Mouse (Mus musculus): ENCODE measurements around the gene Tmem238. TPM values are rescaled to one million over a fixed set of nuclear protein-coding genes. Genes with fewer than 3 reads are reported as not detected.
"Not testable (repeated sequence)": the region's sequence is repeated elsewhere in the genome, so short reads cannot be mapped to it uniquely, and the experiment has no call there.

The Tmem238 gene
- polyA plus RNA-seq, 1 experiment from 2014 or later, result 14.3 TPM

DNA sequence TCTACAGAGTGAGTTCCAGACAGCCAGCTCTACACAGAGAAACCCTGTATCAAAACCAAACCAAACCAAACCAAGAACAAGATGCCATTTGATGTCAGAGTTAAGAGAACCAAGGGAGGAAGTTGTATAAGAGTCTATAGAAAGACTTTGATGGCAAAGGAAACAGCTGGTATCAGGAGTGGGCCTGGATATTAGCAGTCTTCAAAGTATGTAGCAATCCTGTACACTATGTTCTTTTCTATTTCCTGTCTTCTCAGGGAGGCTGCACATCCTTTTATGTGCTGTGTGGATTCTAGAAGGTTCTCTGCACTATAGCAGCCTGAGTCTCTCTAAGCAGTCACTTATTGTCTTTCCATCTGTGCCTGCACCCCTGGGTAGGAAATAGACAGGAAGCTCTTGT lies 27.1 kb upstream of the Tmem238 start:
- Histone ChIP-seq H3K9ac (replicated peaks; ENCODE audit: low read length) (no peak overlapping the region), H3K36me3 (ENCODE audit: insufficient read depth, low read length) (no peaks in the 10 kb centered on the region), H3K4me3 (ENCODE audit: low read length) (no peak overlapping the region), H3K9me3 (ENCODE audit: low read length) (no peaks in the 10 kb centered on the region), H3K4me2 (replicated peaks; ENCODE audit: low read depth, low read length) (no peak overlapping the region), H3K27ac (ENCODE audit: low read length) (no peak overlapping the region), H3K27me3 (ENCODE audit: insufficient read depth, low read length) (no peaks in the 10 kb centered on the region), H3K4me1 (ENCODE audit: insufficient read depth, low read length) (peaks cover 5% of the 10 kb centered on the region; the same call in 1 of the 2 replicates)
- no peak for ATAC-seq (ENCODE audit: low FRiP score, low TSS enrichment)

DNA sequence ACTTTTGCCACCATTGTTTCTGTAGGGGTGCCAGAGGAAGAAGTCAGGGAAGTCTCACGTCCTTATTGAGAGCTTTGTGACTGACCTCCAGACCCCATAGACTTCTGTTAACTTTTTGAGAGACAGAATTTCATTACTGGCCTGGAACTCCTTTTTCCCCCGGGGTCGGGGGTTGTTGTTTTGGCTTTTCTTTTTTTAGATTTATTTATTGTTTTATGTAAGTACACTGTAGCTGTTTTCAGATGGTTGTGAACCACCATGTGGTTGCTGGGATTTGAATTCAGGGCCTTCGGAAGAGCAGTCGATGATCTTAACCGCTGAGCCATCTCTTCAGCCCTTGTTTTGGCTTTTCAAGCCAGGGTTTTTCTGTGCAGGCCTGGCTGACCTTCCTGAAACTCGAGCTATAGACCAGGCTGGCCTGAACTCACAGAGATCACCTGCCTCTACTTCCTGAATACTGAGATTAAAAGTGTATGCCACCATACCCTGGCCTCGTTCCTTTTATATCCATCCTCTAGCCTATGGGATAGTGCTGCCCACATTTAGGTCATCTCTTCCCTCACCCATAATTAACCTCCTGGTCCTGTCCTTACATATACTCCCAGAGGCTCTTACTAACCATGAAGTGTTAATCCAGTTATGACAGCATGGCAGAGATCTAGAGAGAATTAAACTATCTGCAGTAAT lies 23.8 kb upstream of the Tmem238 start:
- Histone ChIP-seq H3K9ac (replicated peaks; ENCODE audit: low read length) (peak overlapping the region; percentile 81), H3K4me3 (ENCODE audit: low read length) (peak overlapping the region; percentile 100), H3K4me2 (replicated peaks; ENCODE audit: low read depth, low read length) (peak overlapping the region; percentile 77), H3K27me3 (ENCODE audit: insufficient read depth, low read length) (no peaks in the 10 kb centered on the region), H3K9me3 (ENCODE audit: low read length) (no peaks in the 10 kb centered on the region), H3K36me3 (ENCODE audit: insufficient read depth, low read length) (peaks cover 21% of the 10 kb centered on the region), H3K4me1 (ENCODE audit: insufficient read depth, low read length) (peaks cover 28% of the 10 kb centered on the region), H3K27ac (ENCODE audit: low read length) (peak overlapping the region; percentile 95)
- ATAC-seq (ENCODE audit: low FRiP score, low TSS enrichment), result no peak
- WGBS, result 22% methylated on average over 8 of the region's 8 CpGs

DNA sequence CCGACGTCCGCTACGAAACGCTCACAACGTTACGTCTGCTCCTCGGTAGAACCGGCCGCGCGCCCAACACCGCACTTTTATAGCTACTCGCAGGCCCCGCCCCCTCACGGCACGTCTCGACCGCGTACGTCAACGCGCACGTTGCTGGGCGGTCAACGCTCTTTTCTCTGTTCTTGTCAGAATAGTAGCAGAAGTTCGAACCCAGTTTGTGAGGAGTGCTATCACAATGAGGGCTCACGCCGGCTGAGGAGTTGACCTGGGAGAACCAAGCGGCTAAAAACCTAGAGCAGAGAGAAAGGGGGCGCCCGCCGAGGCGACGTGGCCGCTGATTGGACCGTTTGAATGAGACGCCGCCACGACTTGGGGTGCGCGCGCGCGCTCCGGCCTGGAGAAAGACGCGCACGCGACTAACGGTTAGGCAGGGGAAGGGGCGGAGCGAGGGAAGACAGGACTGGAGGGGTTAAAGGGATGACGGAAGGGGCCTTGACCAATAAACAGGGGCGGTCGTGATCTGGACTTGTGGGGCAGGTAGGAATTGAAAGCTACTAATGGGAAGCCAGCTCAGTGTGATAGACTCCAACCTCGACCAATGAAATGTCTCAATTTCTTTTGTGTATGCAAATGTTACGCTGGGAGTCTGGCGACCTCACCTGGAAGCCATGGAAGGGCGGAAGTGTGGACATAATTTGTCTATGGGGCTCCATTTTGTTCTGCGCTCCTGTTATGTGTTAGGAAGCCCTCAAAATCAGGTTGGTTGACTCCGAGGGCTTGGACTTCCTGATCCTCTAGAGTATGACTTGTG lies 23.0 kb upstream of the Tmem238 start, which contains the start of gene Ube2s:
Ube2s (minus strand) TSS at position 288 of the 802 bp plus-strand sequence.
- Histone ChIP-seq H3K36me3 (ENCODE audit: insufficient read depth, low read length) (peaks cover 25% of the 10 kb centered on the region), H3K4me2 (replicated peaks; ENCODE audit: low read depth, low read length) (peak within 1 kb of the TSS; percentile 81), H3K27me3 (ENCODE audit: insufficient read depth, low read length) (no peaks in the 10 kb centered on the region), H3K4me1 (ENCODE audit: insufficient read depth, low read length) (peaks cover 28% of the 10 kb centered on the region), H3K9ac (replicated peaks; ENCODE audit: low read length) (peak within 1 kb of the TSS; percentile 99), H3K9me3 (ENCODE audit: low read length) (no peaks in the 10 kb centered on the region), H3K27ac (ENCODE audit: low read length) (peak within 1 kb of the TSS; percentile 95), H3K4me3 (ENCODE audit: low read length) (peak within 1 kb of the TSS; percentile 100)
- peak; percentile 99 for ATAC-seq (ENCODE audit: low FRiP score, low TSS enrichment)
- WGBS, result under 1% methylated on average over 62 of the region's 62 CpGs

DNA sequence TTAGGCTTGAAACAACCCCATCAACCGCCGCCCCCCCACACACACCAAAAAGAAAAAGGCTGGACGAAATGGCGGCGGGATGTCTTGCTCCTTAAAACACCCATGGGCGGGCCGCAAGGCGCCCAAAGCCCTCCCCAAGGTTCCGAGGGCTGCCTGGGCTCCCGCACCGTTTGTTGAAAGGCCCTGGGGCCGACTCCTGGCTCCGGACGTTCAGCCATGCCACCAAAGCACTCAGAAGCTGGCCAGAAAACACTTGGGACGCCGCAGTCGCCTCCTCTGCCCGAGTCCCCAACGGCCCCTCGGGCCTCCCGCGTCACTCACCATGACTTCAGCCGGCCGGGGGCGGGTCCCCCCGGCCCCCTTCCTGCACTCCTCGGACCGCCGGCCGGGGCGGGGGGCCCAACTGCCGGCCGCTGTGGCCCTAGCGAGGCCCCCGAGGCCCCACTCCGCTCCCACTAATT lies 22.4 kb upstream of the Tmem238 start:
- ATAC-seq (ENCODE audit: low FRiP score, low TSS enrichment), result no peak
- Histone ChIP-seq H3K4me2 (replicated peaks; ENCODE audit: low read depth, low read length) (peak overlapping the region; percentile 81), H3K9ac (replicated peaks; ENCODE audit: low read length) (peak overlapping the region; percentile 99), H3K4me1 (ENCODE audit: insufficient read depth, low read length) (peaks cover 28% of the 10 kb centered on the region), H3K9me3 (ENCODE audit: low read length) (no peaks in the 10 kb centered on the region), H3K27ac (ENCODE audit: low read length) (peak overlapping the region; percentile 95), H3K4me3 (ENCODE audit: low read length) (peak overlapping the region; percentile 100), H3K36me3 (ENCODE audit: insufficient read depth, low read length) (peaks cover 31% of the 10 kb centered on the region), H3K27me3 (ENCODE audit: insufficient read depth, low read length) (no peaks in the 10 kb centered on the region)
- WGBS, result 0% methylated on average over 26 of the region's 36 CpGs

DNA sequence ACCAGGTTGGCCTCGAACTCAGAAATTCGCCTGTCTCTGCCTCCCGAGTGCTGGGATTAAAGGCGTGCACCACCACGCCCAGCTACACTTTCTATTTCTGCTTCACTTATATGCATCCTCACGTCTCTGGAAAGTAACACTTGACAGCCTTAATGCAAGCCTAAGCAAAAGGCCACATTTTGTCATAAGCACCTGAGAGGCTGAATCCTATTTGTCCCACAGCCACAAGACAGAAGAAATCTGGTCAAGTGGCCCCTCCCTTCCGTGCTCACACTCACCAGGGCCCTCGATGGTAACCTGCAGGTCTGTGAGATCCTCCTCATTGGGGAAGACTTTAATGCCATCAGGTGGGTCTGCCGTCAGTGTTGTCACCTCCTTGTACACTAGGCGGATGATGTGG lies 21.7 kb upstream of the Tmem238 start:
- Histone ChIP-seq H3K4me1 (ENCODE audit: insufficient read depth, low read length) (peaks cover 28% of the 10 kb centered on the region), H3K4me2 (replicated peaks; ENCODE audit: low read depth, low read length) (peak overlapping the region; percentile 81), H3K36me3 (ENCODE audit: insufficient read depth, low read length) (peaks cover 38% of the 10 kb centered on the region), H3K4me3 (ENCODE audit: low read length) (peak overlapping the region; percentile 100), H3K9ac (replicated peaks; ENCODE audit: low read length) (peak overlapping the region; percentile 99)
- H3K27me3 ChIP-seq (ENCODE audit: insufficient read depth, low read length); H3K9me3 ChIP-seq (ENCODE audit: low read length); H3K27ac ChIP-seq (ENCODE audit: low read length); ATAC-seq (ENCODE audit: low FRiP score, low TSS enrichment): not testable (repeated sequence)
- 34% methylated on average over 10 of the region's 10 CpGs for WGBS

DNA sequence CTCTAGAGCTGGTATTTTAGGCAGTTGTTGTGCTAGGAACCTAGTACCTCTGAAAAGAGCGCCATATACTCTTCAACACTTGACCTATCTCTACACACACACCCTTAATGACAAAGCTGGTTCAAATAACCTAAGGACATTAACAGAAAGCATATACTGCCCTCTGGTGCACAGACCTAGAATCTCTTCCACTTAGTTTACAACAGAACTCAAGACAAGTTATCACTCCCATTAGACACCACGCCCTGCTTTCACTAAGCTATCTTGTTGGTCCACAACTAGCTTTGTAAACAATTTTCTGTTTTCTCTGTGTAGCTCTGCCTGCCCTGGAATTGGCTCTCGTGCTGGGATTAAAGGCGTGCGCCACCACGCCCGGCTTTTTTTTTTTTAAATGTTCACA lies 17.3 kb upstream of the Tmem238 start:
- no peak for ATAC-seq (ENCODE audit: low FRiP score, low TSS enrichment)
- H3K9me3 ChIP-seq (ENCODE audit: low read length), result no peaks in the 10 kb centered on the region
- H3K36me3 ChIP-seq (ENCODE audit: insufficient read depth, low read length), result peaks cover 51% of the 10 kb centered on the region

DNA sequence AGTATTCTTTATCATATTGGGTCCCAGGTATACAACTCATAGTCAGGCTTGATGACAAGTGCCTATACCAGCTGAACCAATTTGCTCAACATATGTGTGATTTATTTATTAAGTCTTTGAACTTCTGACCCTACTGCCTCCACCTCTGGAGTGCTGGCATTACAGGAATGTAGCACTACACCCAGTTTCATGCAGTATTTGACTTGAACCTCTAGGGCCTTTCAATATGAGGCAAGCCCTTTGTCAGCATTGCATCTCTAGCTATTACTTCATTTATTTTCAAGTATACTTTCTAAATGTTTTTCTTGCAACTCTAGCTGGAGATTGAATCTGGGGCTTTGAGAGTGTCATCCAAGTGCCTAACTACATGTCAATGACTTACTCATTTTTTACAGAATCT lies 12.8 kb upstream of the Tmem238 start:
- peaks cover 29% of the 10 kb centered on the region for H3K36me3 ChIP-seq (ENCODE audit: insufficient read depth, low read length)
- H3K9me3 ChIP-seq (ENCODE audit: low read length), result no peaks in the 10 kb centered on the region
- no peak for ATAC-seq (ENCODE audit: low FRiP score, low TSS enrichment)
- no peak overlapping the region for H3K4me3 ChIP-seq (ENCODE audit: low read length)
- H3K4me1 ChIP-seq (ENCODE audit: insufficient read depth, low read length), result 0 out of 2 replicates have a peak, but pooled peaks cover 3% of the 10 kb centered on the region
- no peaks in the 10 kb centered on the region for H3K27me3 ChIP-seq (ENCODE audit: insufficient read depth, low read length)
- no peak overlapping the region for H3K27ac ChIP-seq (ENCODE audit: low read length)
- H3K9ac ChIP-seq (replicated peaks; ENCODE audit: low read length), result no peak overlapping the region
- H3K4me2 ChIP-seq (replicated peaks; ENCODE audit: low read depth, low read length), result no peak overlapping the region

More for the DNA sequence above, 17.3 kb upstream of the Tmem238 start:
- no peak overlapping the region for H3K4me2 ChIP-seq (replicated peaks; ENCODE audit: low read depth, low read length)
- H3K4me1 ChIP-seq (ENCODE audit: insufficient read depth, low read length), result peaks cover 26% of the 10 kb centered on the region
- H3K27me3 ChIP-seq (ENCODE audit: insufficient read depth, low read length), result no peaks in the 10 kb centered on the region
- no peak overlapping the region for H3K27ac ChIP-seq (ENCODE audit: low read length)
- 89% methylated on average over 7 of the region's 7 CpGs for WGBS
- H3K9ac ChIP-seq (replicated peaks; ENCODE audit: low read length), result no peak overlapping the region
- no peak overlapping the region for H3K4me3 ChIP-seq (ENCODE audit: low read length)

DNA sequence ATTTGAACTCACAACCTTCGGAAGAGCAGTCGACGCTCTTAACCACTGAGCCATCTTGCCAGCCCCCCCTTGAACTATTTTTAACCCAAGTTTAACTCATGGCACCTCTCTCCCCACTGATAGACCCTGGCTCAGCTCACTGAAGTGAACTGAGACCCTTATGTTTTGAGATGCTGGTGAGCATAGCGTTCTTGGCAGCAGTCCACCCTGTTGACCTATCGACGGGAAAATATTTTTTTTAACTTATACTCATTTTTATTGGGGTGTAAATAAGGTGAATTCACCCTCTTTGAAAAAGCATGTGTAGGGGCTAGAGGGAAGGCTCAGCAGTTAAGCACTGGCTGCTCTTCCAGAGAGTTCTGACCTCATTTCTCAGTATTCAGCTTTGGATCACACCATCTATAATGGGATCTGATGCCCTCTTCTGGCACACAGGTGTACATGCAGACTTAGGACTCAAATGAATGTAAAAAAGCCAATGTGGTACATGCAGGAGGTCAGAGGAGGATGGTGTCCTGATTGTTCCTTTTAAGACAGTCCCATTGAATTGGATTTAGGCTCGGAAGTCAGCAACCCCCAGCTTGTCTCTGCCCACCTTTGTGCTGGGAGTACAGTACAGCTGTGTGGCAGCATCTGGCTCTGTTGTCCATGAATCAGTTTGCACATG lies 6.4 kb upstream of the Tmem238 start:
- Histone ChIP-seq H3K4me1 (ENCODE audit: insufficient read depth, low read length) (peaks cover 14% of the 10 kb centered on the region), H3K27ac (ENCODE audit: low read length) (no peak overlapping the region), H3K36me3 (ENCODE audit: insufficient read depth, low read length) (peaks cover 37% of the 10 kb centered on the region), H3K4me3 (ENCODE audit: low read length) (0 out of 2 replicates have a peak overlapping the region, but pooled peaks have one; percentile 3), H3K9me3 (ENCODE audit: low read length) (no peaks in the 10 kb centered on the region), H3K27me3 (ENCODE audit: insufficient read depth, low read length) (no peaks in the 10 kb centered on the region), H3K4me2 (replicated peaks; ENCODE audit: low read depth, low read length) (no peak overlapping the region), H3K9ac (replicated peaks; ENCODE audit: low read length) (no peak overlapping the region)
- WGBS, result 68% methylated on average over 7 of the region's 7 CpGs
- no peak for ATAC-seq (ENCODE audit: low FRiP score, low TSS enrichment)

DNA sequence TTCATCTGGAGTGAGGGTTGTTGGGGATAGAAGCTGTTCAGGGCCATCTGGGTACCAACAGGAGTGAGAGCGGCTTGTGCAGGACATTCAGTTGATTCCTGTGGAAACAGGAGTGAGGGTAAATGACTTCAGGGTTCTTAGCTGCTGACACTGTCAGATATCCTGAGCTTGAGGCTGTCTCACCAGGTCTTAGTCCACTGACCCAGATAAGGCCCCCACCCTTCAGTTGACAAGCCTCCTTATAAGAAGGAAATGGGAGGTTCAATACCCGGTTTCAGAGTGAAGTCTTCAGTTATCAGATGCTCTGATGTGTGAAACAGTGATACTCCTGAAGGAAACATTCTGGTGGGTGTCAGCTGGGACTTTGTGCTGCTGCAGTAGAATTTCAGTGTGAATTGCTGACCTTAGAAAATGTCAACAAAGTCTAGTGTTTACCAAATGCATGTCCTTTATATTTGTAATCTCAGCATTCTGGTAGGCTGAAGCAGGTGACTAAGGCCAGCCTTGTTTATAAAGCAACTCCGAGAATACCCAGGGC lies 5.2 kb upstream of the Tmem238 start:
- Histone ChIP-seq H3K4me3 (ENCODE audit: low read length) (peak overlapping the region; percentile 76), H3K9ac (replicated peaks; ENCODE audit: low read length) (peak overlapping the region; percentile 89), H3K4me2 (replicated peaks; ENCODE audit: low read depth, low read length) (peak overlapping the region; percentile 72; the same call in 1 of the 2 replicates), H3K4me1 (ENCODE audit: insufficient read depth, low read length) (peaks cover 18% of the 10 kb centered on the region), H3K27ac (ENCODE audit: low read length) (no peak overlapping the region), H3K27me3 (ENCODE audit: insufficient read depth, low read length) (no peaks in the 10 kb centered on the region), H3K36me3 (ENCODE audit: insufficient read depth, low read length) (peaks cover 37% of the 10 kb centered on the region), H3K9me3 (ENCODE audit: low read length) (no peaks in the 10 kb centered on the region)
- ATAC-seq (ENCODE audit: low FRiP score, low TSS enrichment), result no peak
- 84% methylated on average over 3 of the region's 3 CpGs for WGBS

Measured in kidney, embryonic 16.5 days (tissue).